Comparison of ENCODE assay signal across 8 mouse cellular contexts in genomic region chr7:68127799-68128261, GRCm38 (mm10).
A peak's percentile ranks its signal among the peaks of the same experiment; 100 is the strongest.
DNase-seq lines count a peak whose midpoint lies in the region; ATAC-seq and TF ChIP-seq lines count a peak whose summit lies in the region.

No protein-coding gene starts in this region.

- H3K4me2 ChIP-seq in forebrain, postnatal 0 days (ENCODE audit: low read depth), result peak overlapping the region; percentile 67
- peak overlapping the region; percentile 69 for H3K4me2 ChIP-seq in hindbrain, embryonic 16.5 days (ENCODE audit: low read length)

- peak; percentile 80 for TF ChIP-seq CTCF in forebrain, postnatal 0 days (IDR thresholded peaks at IDR 0.05; ENCODE audit: low read depth)

- H3K36me3 ChIP-seq in forebrain, postnatal 0 days (ENCODE audit: insufficient read depth), result no peaks in the 10 kb centered on the region
- no peaks in the 10 kb centered on the region for H3K36me3 ChIP-seq in hindbrain, embryonic 16.5 days (ENCODE audit: control insufficient read depth, insufficient read depth, low read length)

- peak; percentile 38 for DNase-seq in gastrocnemius, adult 18-20 months (ENCODE audit: low spot score)
- DNase-seq in gastrocnemius, postnatal 10 days, result no peak
- DNase-seq in cerebellum, adult 11 months, result peak; percentile 40
- DNase-seq in forebrain, postnatal 0 days, result peak; percentile 62
- DNase-seq in layer of hippocampus, postnatal 36 days, result peak; percentile 39 to 44
- peak; percentile 64 for DNase-seq in lung, postnatal 25 days (ENCODE audit: low spot score)
- DNase-seq in right cerebral cortex, postnatal 25 days, result peak; percentile 63

- H3K27ac ChIP-seq in forebrain, postnatal 0 days (ENCODE audit: low read depth, low read length), result peak overlapping the region; percentile 94
- peak overlapping the region; percentile 94 for H3K27ac ChIP-seq in hindbrain, embryonic 16.5 days (ENCODE audit: low read depth, low read length)

- no peaks in the 10 kb centered on the region for H3K9me3 ChIP-seq in forebrain, postnatal 0 days (ENCODE audit: low read length)
- no peaks in the 10 kb centered on the region for H3K9me3 ChIP-seq in hindbrain, embryonic 16.5 days (ENCODE audit: control insufficient read depth, low read length)

- peak; percentile 23 for ATAC-seq in forebrain, postnatal 0 days
- no peak for ATAC-seq in hindbrain, embryonic 16.5 days

- peaks cover 18% of the 10 kb centered on the region for H3K4me1 ChIP-seq in forebrain, postnatal 0 days (ENCODE audit: insufficient read depth)
- peaks cover 29% of the 10 kb centered on the region for H3K4me1 ChIP-seq in hindbrain, embryonic 16.5 days (ENCODE audit: control insufficient read depth, insufficient read depth, low read depth, low read length)

- H3K4me3 ChIP-seq in forebrain, postnatal 0 days (ENCODE audit: low read depth, low read length), result peak overlapping the region; percentile 55
- H3K4me3 ChIP-seq in hindbrain, embryonic 16.5 days (ENCODE audit: low read length), result peak overlapping the region; percentile 57

- no peaks in the 10 kb centered on the region for H3K27me3 ChIP-seq in forebrain, postnatal 0 days (ENCODE audit: insufficient read depth, low read length)
- no peaks in the 10 kb centered on the region for H3K27me3 ChIP-seq in hindbrain, embryonic 16.5 days (replicated peaks; ENCODE audit: control insufficient read depth, insufficient read depth, low read length)

- H3K9ac ChIP-seq in forebrain, postnatal 0 days, result peak overlapping the region; percentile 54; the same call in 1 of the 2 replicates
- H3K9ac ChIP-seq in hindbrain, embryonic 16.5 days (ENCODE audit: low read depth, low read length), result peak overlapping the region; percentile 70; the same call in 1 of the 2 replicates

- WGBS in forebrain, postnatal 0 days, result 30% methylated on average over 6 of the region's 6 CpGs
- 36% methylated on average over 6 of the region's 6 CpGs for WGBS in hindbrain, embryonic 16.5 days
